Mouse (Mus musculus): ENCODE data around the gene Kit.

GRCm38 (mm10) chr5:75660342-75660741, 85.6 kb downstream of the Kit start:
- TF ChIP-seq CTCF (IDR thresholded peaks at IDR 0.05; ENCODE audit: low read depth, low read length) (no peak), POLR2A (IDR thresholded peaks at IDR 0.05; ENCODE audit: borderline replicate concordance, low read depth, low read length) (no peak)

Data from bone marrow macrophage, adult 2 months (primary cell).